Mouse (Mus musculus) urinary bladder, postnatal 36 days (tissue): ENCODE data around the gene Cacna2d2.

Source experiments
- DNase-seq, 2 experiments: peaks; one replicate each; pipeline ENCODE4 v3.0.0; 2022; ENCODE audit warnings: low spot score in 2 of 2, mixed read lengths in 1 of 2

The Cacna2d2 gene

DNA sequence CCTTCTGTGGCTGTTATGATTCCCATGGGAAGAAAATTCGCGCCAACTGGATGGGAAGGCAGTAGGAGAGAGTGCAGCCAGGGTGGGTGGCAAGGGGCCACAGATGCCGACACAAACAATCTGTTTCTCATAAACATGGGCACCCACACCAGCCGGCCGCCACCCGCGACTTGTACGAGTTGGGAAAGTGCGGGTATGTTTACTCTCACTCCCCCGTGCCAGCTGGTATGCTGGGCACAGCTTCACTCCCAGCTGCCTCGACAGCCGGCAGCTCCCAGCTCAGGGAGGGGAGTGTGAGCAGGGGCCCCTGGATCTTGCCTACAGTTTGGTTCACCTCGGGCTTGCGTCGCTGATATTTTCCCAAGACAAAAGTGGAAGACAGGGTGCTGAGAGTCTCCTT, 57.3 kb downstream of the Cacna2d2 start:
- no peak for DNase-seq

DNA sequence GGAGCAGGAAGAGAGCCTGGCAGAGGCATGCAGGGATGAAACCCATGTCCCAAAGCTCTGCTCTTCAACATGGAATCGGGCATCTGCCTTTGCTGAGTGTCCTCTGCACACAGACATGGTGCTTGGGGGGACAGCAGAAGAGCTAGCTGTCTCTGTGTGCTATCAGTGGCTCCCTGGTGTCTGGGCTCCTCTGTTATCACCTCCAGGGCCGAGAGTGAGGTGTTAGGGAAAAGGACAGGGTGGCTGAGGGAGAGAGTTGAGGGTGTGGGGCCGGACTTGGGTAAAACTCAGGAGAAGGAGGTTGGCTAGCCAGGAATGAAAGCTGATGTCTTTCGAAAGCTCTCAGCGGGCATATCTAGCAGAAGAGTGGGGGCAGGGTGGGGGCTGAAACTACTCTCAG, 63.5 kb downstream of the Cacna2d2 start:
- DNase-seq = no peak

GRCm38 (mm10) chr9:107463509-107463908, 64.1 kb downstream of the Cacna2d2 start:
- peak; percentile 59 to 77 for DNase-seq

- no peak for DNase-seq
These were observed 64.7 kb downstream of the Cacna2d2 start for GRCm38 (mm10) chr9:107464130-107464529.

DNA sequence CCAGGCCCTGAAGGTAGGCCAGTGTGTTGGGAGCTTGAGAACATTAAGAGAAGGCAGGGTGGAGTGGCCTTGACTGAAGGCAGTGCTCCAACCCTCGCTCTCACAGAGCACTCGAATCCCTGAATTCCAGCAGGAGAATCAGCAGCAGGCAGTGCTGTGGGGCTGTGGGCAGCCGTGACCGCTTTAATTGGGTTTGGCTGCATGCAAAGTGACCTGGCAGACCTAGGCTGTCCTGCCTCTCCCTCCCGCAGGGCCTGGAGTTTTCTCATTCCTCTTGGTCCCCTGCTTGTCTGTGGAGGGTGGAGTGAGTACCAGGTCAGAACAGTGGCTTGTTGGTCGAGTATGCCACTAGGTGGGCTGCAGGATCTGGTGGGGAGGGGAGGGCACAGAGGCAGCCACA, 66.2 kb downstream of the Cacna2d2 start:
- no peak for DNase-seq

DNA sequence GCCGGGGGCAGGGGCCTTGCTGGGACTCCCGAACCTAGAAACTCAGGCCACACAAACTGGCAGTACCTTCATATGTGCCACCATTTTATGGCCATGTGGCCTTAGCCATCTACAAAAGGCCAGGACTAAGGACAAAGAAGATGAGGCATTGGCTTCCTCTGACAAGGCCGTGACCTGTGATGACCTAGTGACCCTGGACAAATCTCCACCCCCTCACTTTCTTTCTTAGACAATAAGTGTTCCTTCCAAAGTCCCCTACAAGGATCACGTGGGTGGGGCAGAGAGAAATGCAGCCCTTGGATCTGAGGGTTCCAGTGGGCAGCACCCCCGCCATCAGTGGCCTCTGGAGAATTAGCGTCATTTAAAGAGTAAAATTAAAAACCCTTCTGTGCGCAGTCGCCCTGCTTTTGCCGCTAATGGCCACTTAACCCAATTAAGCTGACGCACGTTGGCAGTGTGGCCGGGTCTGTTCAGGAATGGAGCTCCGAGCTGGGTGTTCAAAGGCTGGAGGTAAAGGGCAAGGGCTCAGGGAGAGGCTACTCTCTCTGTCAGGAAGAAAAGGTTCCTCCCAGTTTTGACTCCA, 69.9 kb downstream of the Cacna2d2 start:
- DNase-seq = no peak

- no peak for DNase-seq
These were observed 71.0 kb downstream of the Cacna2d2 start for GRCm38 (mm10) chr9:107470427-107470826.

- DNase-seq = no peak
These were observed 74.6 kb downstream of the Cacna2d2 start for GRCm38 (mm10) chr9:107474016-107474415.

DNA sequence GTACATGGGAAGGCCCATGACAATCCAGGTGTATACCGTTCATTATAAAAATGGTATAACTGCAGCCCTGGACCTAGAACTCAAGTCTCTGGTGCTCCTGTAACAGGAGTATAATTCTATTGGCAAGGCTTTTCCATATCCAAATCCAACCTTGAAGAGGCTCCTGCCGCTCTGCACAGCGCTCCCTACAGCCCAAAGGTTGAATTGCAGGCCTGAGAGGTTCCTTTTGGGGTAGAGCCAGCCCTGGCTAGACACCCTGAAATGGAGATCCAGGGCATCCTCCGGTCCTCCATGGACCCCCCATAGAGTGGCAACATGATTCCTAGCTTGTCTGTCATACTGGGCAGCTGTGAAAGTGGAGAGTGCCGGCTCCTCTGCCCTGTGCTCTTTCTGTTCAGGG, 79.6 kb downstream of the Cacna2d2 start:
- no peak for DNase-seq

- no peak for DNase-seq
These were observed 80.2 kb downstream of the Cacna2d2 start for GRCm38 (mm10) chr9:107479593-107479992.

DNA sequence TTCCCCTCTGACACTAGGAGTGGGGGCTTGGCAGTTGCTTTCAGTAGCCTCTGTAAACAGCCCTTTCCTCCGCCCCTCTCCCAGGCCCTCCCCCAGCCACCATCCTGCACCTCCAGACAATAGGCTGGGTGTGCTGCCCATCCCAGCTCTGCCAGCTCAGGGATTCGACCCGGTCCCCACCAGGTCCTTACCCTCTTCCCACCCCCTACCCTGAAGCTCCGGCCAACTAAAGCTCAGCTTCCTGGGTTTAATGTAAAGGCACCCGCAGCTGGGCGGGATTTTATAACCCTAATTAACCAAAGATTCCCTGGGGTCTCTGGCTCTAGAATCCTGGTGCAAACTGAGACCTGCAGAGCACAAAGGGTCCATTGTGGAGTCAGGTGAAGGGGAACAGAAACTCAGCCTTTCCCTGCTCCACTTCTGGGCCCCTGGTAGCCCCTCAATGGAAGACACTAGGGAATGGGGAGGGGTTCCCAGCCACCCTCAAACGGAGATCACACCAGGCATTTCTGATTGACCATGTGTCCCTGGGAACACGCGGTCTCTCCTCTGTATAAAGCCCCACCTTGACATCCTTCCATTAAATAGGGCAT, 81.2 kb downstream of the Cacna2d2 start:
- DNase-seq = no peak

- no peak for DNase-seq
These were observed 81.9 kb downstream of the Cacna2d2 start for GRCm38 (mm10) chr9:107481340-107481739.

DNA sequence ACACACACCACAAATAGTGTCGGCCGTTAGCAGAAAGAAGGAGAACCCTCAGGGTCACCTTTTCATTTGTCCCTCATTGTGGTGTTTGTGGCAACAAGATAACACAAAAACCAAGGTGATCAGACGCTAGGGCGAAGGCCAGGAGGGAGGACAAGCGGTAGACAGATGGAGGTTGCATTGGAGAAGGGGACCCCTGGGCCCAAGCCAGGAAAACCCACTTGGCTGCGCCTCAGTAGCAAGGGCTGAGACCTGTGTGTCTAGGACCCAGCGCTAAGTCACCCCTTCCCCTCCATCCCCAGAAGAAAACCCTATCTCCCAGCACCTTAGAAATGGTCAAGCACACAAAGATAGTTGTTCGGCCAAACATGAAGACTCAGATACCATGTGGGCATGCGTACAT, 82.6 kb downstream of the Cacna2d2 start:
- no peak for DNase-seq

DNA sequence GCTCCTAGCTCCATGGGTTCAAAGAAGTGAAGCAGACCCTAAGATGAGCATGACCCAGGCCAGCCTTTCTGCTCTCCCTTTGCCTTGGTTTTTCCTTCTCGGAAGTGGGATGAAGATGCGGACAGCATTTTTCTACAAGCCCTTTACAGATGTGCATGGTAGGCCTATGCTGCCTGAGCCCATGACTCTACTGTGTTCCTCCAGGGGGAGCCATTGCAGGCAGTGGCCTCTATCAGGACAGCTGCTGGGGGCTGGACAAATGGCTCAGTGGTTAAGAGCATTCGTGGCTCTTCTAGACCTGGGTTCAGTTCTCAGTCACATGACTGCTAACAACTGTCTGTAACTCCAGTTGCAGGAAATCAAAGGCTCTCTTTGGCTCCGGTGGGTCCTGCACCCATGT, 83.4 kb downstream of the Cacna2d2 start:
- no peak for DNase-seq

- DNase-seq = no peak
These were observed 84.3 kb downstream of the Cacna2d2 start for GRCm38 (mm10) chr9:107483714-107484113.

DNA sequence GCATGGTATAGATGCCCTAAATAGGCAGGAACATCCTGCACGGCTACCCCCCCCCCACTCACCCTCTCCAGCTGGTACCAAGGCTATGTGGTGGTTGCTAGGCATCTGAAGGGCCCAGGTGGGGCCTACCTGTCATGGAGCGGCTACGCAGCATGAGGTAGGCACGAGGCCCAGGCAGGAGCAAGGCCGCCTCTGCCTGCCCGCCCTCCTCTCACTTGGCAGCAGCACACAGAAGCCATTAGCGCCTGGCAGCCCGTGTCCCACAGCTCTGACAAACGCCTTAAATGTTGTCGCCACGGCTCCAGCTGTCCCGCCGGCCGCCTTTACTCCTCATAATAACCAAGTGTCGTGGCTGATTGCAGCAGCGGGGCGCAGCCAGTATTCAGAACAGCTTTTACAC, 84.9 kb downstream of the Cacna2d2 start:
- DNase-seq = no peak

GRCm38 (mm10) chr9:107484766-107485165, 85.4 kb downstream of the Cacna2d2 start:
- DNase-seq = no peak

- DNase-seq = no peak
These were observed 86.7 kb downstream of the Cacna2d2 start for GRCm38 (mm10) chr9:107486086-107486485.

DNA sequence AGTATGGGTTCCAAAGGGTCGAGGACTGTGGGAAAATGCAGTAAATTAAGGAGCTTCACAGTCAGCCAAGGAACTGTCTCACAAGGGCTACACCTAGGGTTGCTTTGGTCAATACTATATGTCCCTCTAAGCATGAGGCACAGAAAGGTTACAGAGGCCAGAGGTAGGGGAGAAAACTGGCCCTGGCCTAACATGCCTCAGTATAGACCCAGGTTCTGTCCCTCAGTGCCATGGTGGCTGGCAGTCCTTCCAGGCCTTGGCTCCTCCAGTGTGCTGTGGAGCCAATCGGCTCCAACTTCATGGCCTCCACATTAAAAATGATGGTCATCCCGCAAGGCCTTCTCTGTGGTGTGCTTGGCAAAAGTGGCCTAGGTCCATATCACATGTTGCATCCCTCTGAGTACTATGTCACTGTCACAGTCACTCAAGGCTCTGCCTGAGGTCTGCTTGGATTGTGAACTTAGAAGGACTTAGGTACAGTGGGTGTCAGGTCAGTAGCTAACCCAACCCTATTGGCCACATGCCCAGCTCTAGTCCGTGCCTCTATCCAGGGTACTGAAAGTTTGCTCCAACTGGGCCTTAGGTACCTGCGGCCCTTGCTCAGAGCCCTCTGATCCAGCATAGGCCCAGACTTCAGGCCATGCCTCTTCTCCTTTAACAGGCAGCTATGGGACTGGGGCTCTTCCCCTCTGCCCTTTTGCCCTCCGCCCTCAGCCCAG, 87.3 kb downstream of the Cacna2d2 start:
- peak; percentile 3 to 19 for DNase-seq

GRCm38 (mm10) chr9:107490146-107490545, 90.7 kb downstream of the Cacna2d2 start:
- DNase-seq = no peak

DNA sequence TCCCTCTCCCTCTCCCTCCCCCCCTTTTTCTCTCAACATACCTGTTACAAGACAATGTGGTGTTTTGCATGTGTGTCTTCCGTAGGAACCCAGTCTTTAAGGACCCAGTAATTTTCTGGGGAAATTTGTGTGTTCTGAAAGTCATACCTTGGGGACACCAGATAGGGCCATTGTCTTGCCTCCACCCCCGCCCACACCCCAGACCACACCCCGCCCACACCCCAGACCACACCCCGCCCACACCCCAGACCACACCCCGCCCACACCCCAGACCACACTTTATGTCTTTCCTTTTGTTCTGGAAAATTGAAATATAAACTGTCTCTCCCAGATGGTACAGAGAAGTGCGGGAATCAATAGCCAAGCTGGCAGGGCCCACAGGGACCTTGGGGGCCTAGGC, 91.2 kb downstream of the Cacna2d2 start:
- DNase-seq = no peak

- DNase-seq = no peak
These were observed 94.1 kb downstream of the Cacna2d2 start for GRCm38 (mm10) chr9:107493511-107493910.

- DNase-seq = no peak
These were observed 94.8 kb downstream of the Cacna2d2 start for GRCm38 (mm10) chr9:107494238-107494637.
